Mouse (Mus musculus) cerebellum, postnatal 10 days (tissue): ENCODE results near the gene Gm1043.
A peak's percentile ranks its signal among the peaks of the same experiment; 100 is the strongest.

Source experiments
- DNase-seq, 2 experiments: peaks; one replicate each; pipeline ENCODE4 v3.0.0; 2021; ENCODE audit warnings: mixed read lengths in 2 of 2

Gm1043 gene

GRCm38 (mm10) chr5:37244666-37245242 is 159.6 kb downstream of the Gm1043 start:
- peak; percentile 49 to 51 for DNase-seq

- DNase-seq: peak; percentile 90 to 94
Observed at GRCm38 (mm10) chr5:37245651-37246050, 160.5 kb downstream of the Gm1043 start.

- DNase-seq: peak; percentile 73 to 77
Observed at GRCm38 (mm10) chr5:37246138-37246910, 161.2 kb downstream of the Gm1043 start.

- DNase-seq: peak; percentile 68 to 79
Observed at GRCm38 (mm10) chr5:37247456-37247855, 162.3 kb downstream of the Gm1043 start.

GRCm38 (mm10) chr5:37248870-37249269 is 163.7 kb downstream of the Gm1043 start:
- DNase-seq: no peak

- no peak for DNase-seq
Observed at GRCm38 (mm10) chr5:37251596-37251995, 166.4 kb downstream of the Gm1043 start.

GRCm38 (mm10) chr5:37252101-37252804 is 167.1 kb downstream of the Gm1043 start:
- no peak for DNase-seq

GRCm38 (mm10) chr5:37254523-37254922 is 169.4 kb downstream of the Gm1043 start:
- DNase-seq: peak; percentile 68 to 81

GRCm38 (mm10) chr5:37256823-37257222 is 171.7 kb downstream of the Gm1043 start:
- no peak for DNase-seq

- DNase-seq: no peak
Observed at GRCm38 (mm10) chr5:37257243-37257642, 172.1 kb downstream of the Gm1043 start.

- peak; percentile 30 to 55 for DNase-seq
Observed at GRCm38 (mm10) chr5:37261734-37262133, 176.6 kb downstream of the Gm1043 start.

- no peak for DNase-seq
Observed at GRCm38 (mm10) chr5:37263816-37264215, 178.6 kb downstream of the Gm1043 start.
